Mouse (Mus musculus): ENCODE measurements at regions not wholly inside any gene's neighbourhood (a gene's known extent, or its start where the extent isn't known, plus 50 kb on each side); places are given as distances from the start of the nearest gene placed in this dataset.

DNA sequence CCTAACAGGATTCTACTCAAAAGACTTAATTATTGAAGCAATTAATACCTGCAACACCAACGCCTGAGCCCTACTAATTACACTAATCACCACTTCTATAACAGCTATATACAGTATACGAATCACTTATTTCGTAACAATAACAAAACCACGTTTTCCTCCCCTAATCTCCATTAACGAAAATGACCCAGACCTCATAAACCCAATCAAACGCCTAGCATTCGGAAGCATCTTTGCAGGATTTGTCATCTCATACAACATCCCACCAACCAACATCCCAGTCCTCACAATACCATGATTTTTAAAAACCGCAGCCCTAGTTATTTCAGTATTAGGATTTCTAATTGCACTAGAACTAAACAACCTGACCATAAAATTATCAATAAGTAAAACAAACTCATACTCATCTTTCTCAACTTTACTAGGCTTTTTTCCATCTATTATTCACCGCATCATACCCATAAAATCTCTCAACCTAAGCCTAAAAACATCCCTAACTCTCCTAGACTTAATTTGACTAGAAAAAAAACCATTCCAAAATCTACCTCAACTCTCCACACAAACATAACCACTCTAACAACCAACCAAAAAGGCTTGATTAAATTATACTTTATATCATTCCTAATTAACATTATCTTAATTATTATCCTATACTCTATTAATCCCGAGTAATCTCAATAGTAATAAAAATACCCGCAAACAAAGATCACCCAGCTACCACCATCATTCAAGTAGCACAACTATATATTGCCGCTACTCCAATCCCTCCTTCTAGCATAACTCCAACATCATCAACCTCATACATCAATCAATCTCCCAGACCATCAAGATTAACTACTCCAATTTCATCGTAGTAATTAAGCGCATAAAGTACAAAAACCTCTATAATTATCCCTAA, 830.9 kb upstream of the Tyrp1 start:
- no peak for DNase-seq (ENCODE audit: low spot score in 2 of 2)

DNA sequence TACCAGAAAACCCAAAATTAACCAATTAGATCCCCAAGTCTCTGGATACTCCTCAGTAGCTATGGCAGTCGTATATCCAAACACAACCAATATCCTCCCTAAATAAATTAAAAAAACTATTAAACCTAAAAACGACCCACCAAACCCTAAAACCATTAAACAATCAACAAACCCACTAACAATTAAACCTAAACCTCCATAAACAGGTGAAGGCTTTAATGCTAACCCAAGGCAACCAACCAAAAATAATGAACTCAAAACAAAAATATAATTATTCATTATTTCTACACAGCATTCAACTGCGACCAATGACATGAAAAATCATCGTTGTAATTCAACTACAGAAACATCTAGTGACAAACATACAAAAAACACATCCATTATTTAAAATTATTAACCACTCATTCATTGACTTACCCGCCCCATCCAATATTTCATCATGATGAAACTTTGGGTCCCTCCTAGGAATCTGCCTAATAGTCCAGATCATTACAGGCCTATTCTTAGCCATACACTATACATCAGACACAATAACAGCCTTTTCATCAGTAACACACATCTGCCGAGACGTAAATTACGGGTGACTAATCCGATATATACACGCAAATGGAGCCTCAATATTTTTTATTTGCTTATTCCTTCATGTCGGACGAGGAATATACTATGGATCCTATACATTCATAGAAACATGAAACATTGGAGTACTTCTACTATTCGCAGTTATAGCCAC, 830.1 kb upstream of the Tyrp1 start:
- no peak for DNase-seq (ENCODE audit: low spot score in 2 of 2)

GRCm38 (mm10) chr4:80004366-80004700, 829.6 kb upstream of the Tyrp1 start:
- no peak for DNase-seq (ENCODE audit: low spot score in 2 of 2)

DNA sequence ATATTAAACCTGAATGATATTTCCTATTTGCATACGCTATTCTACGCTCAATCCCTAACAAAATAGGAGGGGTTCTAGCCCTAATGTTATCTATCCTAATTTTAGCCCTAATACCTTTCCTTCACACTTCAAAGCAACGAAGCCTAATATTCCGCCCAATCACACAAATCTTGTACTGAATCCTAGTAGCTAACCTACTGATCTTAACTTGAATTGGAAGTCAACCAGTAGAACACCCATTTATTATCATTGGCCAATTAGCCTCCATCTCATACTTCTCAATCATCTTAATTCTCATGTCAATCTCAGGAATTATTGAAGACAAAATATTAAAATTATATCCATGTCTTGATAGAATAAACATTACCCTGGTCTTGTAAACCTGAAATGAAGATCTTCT, 829.1 kb upstream of the Tyrp1 start:
- no peak for DNase-seq (ENCODE audit: low spot score in 2 of 2)

GRCm38 (mm10) chr4:80027876-80028275, 806.0 kb upstream of the Tyrp1 start:
- DNase-seq (ENCODE audit: low spot score in 2 of 2) = no peak

DNA sequence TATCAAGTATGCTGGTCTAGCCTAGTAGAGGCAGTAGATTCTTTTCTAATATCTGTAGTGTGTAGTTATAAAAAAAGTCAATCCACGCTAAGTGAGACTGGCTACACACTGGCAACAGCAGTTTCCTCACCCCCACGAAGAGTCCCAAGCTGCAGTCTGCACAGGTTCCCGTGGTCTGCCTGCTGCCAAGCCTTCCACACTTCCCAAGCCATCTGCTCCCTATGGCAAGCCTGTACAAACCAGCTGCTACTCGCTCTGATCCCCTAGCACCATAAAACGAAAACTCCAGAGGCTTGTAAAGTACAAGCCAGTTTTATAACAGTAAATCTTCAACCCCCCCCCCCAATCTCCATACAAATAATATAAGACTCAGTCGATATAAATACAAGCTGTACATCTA, 786.0 kb upstream of the Tyrp1 start:
- peak; percentile 53 to 64 for DNase-seq (ENCODE audit: low spot score in 2 of 2)

All from left cerebral cortex, adult 18-20 months (tissue).